Mouse (Mus musculus): ENCODE data around the gene Rfk.

DNA sequence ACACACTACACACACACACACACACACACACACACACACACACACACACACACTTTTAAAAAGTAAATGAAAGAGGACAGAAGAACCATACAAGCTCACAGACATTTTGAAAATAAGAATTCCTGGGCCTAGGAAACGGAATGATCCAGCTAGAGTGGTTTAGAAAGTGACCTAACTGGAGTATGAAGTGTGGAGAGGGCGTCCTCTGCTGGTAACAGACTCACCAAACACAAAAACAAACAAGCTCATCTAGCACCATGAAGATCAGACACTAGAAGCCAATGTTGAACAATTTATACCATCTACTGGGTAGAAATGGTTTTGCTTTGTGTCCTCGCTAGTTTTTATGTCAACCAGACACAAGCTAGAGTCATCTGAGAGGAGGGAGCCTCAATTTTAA, 29.1 kb upstream of the Rfk start:
- TF ChIP-seq GATA1 (IDR thresholded peaks at IDR 0.05; ENCODE audit: borderline replicate concordance, low read length) (no peak), CTCF (IDR thresholded peaks at IDR 0.05; ENCODE audit: low read depth, low read length) (peak; percentile 88), TAL1 (conservative IDR thresholded peaks at IDR 0.05; ENCODE audit: low read depth, low read length) (no peak)

Data from G1E (cell line).